Mouse (Mus musculus): Measurements from ENCODE around the gene Mical2.

GRCm38 (mm10) chr7:112238768-112239728 is 13.4 kb downstream of the Mical2 start:
- TF ChIP-seq CTCF (IDR thresholded peaks at IDR 0.05; ENCODE audit: low read depth, low read length) (no peak), POLR2A (IDR thresholded peaks at IDR 0.05; ENCODE audit: borderline replicate concordance, low read depth, low read length) (no peak)

Measured in bone marrow macrophage, adult 2 months (primary cell).